Mouse (Mus musculus) thymus, postnatal 36 days (tissue): ENCODE results near the gene Atp6v1b1.

Experiments used
- DNase-seq, 2 experiments: peaks; one replicate each; pipeline ENCODE4 v3.0.0; 2022; ENCODE audit warnings: mixed read lengths in 2 of 2

The Atp6v1b1 gene

GRCm38 (mm10) chr6:83715461-83716196 lies 27.2 kb upstream of the Atp6v1b1 start:
- DNase-seq: no peak

GRCm38 (mm10) chr6:83717026-83717425 lies 25.8 kb upstream of the Atp6v1b1 start:
- DNase-seq: no peak

- no peak for DNase-seq
Measured at GRCm38 (mm10) chr6:83722526-83722925, 20.3 kb upstream of the Atp6v1b1 start.

GRCm38 (mm10) chr6:83727178-83727577 lies 15.6 kb upstream of the Atp6v1b1 start:
- DNase-seq: no peak

GRCm38 (mm10) chr6:83728488-83728887 lies 14.3 kb upstream of the Atp6v1b1 start:
- DNase-seq: peak; percentile 26 to 33

- DNase-seq: no peak
Measured at GRCm38 (mm10) chr6:83729350-83729970, 13.3 kb upstream of the Atp6v1b1 start.

DNA sequence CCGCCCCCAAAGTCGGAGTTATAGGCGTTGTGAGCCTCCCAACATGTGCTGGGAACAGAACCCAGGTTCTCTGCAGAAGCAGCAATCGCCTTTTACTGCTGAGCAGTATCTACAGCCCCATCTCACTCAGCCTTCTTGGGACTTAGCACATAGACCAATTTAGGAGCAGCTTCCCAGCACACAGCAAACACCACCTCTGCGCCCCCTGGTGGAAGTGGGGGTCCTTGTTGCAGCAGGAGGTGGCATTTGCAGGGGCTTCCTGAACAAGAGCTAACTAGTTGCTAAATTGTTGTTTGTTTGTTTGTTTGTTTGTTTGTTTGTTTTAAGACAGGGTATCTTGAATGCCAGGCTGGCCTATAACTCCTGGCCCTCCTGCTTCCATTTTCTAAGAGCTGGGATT lies 11.7 kb upstream of the Atp6v1b1 start:
- peak; percentile 67 to 74 for DNase-seq

DNA sequence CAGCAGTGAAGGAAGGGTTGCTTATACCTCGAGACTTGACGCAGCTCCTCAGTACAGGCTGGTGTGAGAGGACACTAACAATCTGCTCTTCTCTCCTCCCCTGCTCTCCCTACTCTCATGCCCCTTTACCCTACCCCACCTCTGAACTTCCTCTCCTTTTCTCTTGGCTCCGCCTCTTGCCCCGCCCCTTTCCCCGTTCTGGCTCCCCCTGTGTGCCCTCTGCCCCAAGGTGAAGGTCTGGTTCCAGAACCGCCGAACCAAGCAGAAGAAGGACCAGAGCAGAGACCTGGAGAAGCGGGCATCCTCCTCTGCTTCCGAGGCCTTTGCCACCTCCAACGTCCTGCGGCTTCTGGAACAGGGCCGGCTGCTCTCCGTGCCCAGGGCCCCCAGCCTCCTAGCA lies 5.5 kb upstream of the Atp6v1b1 start:
- no peak for DNase-seq

DNA sequence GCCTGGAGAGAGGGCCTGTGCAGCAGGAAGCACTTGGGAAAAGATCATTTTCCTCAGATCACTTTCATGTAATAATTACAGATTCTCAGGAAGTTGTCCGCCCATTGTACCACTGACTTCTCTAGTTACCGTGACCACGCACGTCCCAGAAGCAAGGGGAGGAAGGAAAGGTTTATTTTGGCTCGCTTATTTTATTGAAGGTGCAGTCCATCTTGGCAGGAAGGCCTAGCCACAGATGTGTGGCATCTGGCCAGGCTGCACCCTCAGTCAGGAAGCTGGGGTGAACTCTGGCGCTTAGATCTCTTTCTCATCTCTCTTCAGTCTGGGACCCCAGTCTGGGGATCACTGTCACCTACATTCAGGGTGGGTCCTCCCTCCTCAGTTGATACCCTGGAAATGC lies 4.2 kb upstream of the Atp6v1b1 start:
- no peak for DNase-seq

- DNase-seq: no peak
Measured at GRCm38 (mm10) chr6:83743212-83743611, 422 bp downstream of the Atp6v1b1 start.

DNA sequence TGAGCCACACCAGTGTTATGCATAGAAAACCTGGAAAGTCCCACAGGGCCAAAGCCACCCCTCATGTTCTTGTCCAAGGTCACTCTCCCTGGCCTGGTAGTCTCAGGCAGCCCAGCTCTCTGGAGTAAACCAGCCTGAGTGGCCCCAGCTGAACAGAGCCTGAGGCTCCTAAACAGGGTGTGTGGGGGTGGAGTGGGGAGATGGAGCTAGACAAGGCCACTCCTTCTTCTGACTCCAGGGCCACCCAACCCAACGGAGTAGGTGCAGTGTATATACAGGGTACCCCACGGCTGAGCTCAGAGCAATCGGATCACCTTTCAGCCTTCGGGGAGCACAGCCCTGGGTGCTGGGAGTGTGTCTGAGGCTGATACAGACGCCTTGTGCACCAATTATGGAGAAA lies 1.3 kb downstream of the Atp6v1b1 start:
- no peak for DNase-seq

GRCm38 (mm10) chr6:83744557-83744956 lies 1.8 kb downstream of the Atp6v1b1 start:
- no peak for DNase-seq

DNA sequence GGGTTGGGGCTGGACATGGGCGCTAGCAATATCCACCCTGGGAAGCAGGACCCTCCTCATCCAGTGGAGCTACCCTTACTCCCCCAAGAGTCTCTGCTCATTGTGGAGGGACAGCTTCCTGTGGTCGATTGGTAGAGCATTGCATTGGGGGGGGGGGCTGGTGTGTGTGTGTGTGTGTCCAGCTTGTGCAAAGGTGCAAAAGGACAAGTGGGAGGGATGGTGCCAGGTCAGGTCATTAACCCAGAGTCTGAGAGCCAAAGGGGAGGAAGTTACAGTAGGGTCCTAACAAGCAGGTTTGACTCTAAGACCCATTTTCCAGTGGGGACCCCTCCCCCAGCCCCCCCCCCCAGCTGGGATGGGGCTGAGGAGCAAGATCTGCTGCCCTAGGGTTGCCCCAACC lies 2.7 kb downstream of the Atp6v1b1 start:
- no peak for DNase-seq

DNA sequence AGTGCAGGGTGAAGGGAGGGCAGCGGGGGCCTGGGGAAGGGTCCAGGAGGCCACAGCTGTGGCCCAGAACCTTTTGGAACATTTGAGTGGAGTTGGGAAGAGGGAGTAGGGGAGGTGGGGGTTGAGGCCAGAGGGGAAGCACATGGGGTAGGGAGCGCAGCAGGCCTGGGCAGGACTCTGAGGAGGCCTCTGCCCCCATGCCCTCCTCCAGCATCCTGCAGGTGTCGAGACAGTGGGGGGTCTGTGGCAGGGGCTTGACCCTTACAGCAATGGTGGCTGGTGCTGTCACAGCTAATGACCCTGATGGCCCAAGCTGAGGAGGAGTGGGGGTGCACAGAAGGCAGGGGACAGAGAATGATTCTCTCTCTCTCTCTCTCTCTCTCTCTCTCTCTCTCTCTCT lies 6.5 kb downstream of the Atp6v1b1 start:
- DNase-seq: no peak

- DNase-seq: peak; percentile 46 to 60
Measured at GRCm38 (mm10) chr6:83750171-83750684, 7.4 kb downstream of the Atp6v1b1 start.

- no peak for DNase-seq
Measured at GRCm38 (mm10) chr6:83756051-83756450, 13.3 kb downstream of the Atp6v1b1 start.

- DNase-seq: no peak
Measured at GRCm38 (mm10) chr6:83762344-83762743, 19.6 kb downstream of the Atp6v1b1 start, which contains the start of gene Ankrd53. Gene Ankrd53 (plus strand): TSS chr6:83762644.

- DNase-seq: peak; percentile 33 to 54
Measured at GRCm38 (mm10) chr6:83762880-83763431, 20.2 kb downstream of the Atp6v1b1 start.

DNA sequence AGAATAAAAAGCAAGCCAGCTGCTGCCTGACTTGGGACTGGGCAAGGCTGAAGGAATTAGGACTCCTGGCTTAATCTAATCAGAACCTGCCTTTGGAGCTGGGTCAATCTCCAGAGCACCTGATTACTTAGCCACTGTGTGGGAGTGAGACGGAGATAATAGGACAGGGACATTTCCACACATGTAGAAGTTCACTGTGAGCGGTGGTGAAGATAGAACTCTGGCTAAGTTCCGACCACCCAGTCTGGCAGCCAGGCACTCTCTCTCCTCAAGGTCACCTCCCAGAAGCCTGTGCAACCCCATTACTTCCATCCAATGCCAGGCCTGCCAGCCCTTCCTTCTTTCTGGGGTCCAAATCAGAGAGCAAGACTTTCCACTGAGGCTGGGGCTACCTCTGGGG lies 24.2 kb downstream of the Atp6v1b1 start:
- DNase-seq: no peak

DNA sequence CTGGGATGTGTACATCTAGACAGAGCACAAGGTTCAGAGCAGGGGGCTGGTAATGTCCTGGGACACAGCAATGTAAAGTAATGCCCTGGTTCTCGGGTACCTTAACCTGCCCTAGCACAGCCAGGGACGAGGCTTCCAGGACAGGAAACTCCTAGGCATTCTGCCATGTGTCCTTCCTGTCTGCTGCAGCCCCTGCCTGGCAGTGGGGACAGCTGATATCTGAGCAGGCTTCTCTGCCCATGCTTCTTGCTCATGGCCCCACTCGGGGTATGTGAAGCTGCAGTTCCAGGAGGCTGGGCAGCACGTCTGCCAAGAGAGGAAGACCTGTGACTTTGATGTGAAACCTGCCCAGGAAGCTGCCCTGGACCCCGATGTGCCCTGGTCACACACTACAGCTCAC lies 25.7 kb downstream of the Atp6v1b1 start:
- DNase-seq: no peak

GRCm38 (mm10) chr6:83774126-83774525 lies 31.3 kb downstream of the Atp6v1b1 start:
- DNase-seq: no peak

DNA sequence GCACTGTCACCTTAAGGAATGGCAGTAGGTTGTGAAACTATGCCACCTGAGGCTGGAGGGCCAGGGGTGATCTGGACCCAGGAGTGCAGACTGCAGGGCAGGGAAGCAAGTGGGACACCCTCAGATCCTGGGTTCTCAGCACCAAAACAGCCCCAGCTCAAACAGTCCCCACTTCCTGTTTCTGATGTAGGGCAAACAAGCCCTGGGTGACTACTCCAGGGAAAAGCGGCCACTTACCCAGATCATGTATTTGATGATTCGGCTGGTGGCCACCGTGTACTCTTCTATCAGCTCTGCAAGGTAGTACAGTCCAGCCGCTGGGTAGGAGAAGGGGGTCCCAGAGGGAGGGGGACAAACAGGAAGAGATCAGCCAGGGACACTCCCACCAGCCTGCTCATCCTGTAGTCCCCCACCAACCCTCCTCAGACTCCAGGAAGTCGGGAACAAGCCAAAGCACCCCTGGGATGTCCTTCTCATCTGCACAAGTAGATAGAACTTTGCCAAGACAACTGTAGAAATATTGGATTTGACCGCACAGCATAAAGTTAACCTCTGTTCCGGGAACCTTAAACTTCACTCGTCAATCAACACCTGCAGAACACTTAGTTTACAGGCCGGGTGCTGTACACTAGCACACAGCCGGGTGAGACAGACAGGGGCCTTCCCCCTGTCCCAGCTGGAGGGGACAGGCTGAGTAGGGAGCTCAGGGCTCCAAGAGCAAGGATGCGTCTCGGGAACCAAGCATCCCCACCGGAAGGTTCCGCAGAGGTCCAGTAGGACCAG lies 32.2 kb downstream of the Atp6v1b1 start:
- DNase-seq: peak; percentile 49 to 52

DNA sequence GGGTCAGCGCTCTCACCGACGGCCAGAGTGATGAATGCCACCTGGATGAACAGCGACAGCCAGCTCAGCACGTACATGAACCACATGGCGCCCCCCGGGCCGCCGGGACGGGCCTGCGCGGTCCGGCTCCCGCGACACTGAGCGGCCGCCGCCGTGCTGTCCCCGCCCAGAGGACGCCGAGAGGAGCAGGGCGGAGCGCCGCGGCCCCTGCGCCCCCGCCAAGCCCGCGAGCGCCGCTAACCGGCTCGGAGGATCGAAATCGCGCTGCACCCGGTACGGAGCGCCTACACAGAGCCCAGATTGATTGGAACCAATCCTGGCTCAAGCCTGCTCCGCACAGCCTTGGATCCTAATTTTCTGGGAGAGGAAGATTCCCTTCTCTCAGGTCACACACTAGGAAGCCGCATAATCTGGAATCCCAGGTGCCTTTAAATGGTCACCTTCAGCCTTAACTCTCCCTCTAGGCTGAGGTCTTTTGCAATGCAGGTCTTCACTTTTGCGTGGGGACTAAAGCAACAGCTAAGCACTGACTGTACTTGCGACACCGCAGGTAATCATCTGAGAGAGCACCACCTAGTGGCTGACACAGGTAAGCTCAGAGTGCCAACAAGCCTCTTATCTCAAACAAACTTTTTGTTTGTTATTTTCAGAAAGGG lies 33.0 kb downstream of the Atp6v1b1 start, which contains the start of gene Tex261:
Gene Tex261 (minus strand): TSS at position 176 of the 656 bp plus-strand sequence.
- DNase-seq: peak; percentile 89
